Mouse (Mus musculus) CD4-positive naive resting alpha-beta T cell, adult 76 days (primary cell): ENCODE data around the gene Tcap. TPM values are rescaled to one million over a fixed set of nuclear protein-coding genes. Genes with fewer than 3 reads are reported as not detected.

ENCODE experiments used
- total RNA-seq: library from RNA; stranded (reverse); gene quantifications from one replicate; pipeline ENCODE4 v1.2.4, GENCODE M21; 2023

The Tcap gene
- not detected for total RNA-seq

GRCm38 (mm10) chr11:98383261-98384030, at the start of gene Tcap:
TSS of gene Tcap (plus strand) at chr11:98383811.

GRCm38 (mm10) chr11:98348083-98348961, 35.3 kb upstream of the Tcap start, which contains the start of gene Ppp1r1b:
TSS of gene Ppp1r1b (plus strand) at chr11:98348404.

GRCm38 (mm10) chr11:98358161-98359083, 25.2 kb upstream of the Tcap start, which contains the start of gene Stard3:
TSS of gene Stard3 (plus strand) at chr11:98358368.

GRCm38 (mm10) chr11:98385638-98386585, 2.3 kb downstream of the Tcap start, which contains the start of gene Pnmt:
TSS of gene Pnmt (plus strand) at chr11:98386450.

DNA sequence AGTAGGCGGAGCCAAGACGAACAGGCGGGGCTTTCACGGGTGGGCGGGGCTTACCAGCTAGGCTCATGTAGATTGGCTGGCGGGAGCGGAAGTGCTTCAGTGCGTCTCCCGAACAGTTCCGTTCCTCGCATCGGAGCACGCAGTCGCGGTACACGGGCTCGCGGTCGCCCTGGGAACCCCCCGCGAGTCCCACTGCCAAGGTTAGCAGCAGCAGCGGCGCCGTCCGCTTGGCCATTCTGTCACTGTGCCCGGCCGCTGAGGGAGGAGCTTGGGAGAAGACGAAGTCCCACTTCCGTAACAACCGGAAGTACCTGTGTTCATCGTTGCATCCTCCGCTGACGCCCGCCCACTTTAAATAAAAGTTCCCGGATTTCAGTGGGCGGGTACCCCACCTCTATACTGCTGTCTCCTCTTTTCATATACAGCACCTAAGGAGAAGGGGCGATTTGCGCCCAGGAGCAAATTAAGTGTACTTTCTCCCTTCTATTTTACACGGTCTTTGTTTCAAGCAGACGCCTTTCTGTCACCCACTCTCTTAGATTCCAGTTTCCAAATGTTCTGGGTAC, 16.6 kb downstream of the Tcap start, which contains the start of gene Pgap3:
Pgap3 (minus strand) TSS at position 330 of the 566 bp plus-strand sequence.

GRCm38 (mm10) chr11:98412273-98412796, 28.7 kb downstream of the Tcap start, which contains the start of gene Erbb2:
TSS of gene Erbb2 (plus strand) at chr11:98412470.

Other genes with a start within 250 kb of the Tcap start
- 45.3 TPM for gene Fbxl20, start 233.4 kb upstream of the Tcap start, total RNA-seq
- gene Med1, start 190.5 kb upstream of the Tcap start, total RNA-seq: 70.4 TPM
- 103 TPM for gene Cdk12, start 180.8 kb upstream of the Tcap start, total RNA-seq
- gene Neurod2, start 54.2 kb upstream of the Tcap start, total RNA-seq: not detected
- gene Ppp1r1b, start 35.4 kb upstream of the Tcap start, total RNA-seq: not detected
- 32.2 TPM for gene Stard3, start 25.4 kb upstream of the Tcap start, total RNA-seq
- gene Pnmt, start 2.6 kb downstream of the Tcap start, total RNA-seq: not detected
- 9.3 TPM for gene Pgap3, start 16.7 kb downstream of the Tcap start, total RNA-seq
- 0.15 TPM for gene Erbb2, start 28.7 kb downstream of the Tcap start, total RNA-seq
- 44.5 TPM for gene Mien1, start 55.2 kb downstream of the Tcap start, total RNA-seq
- 2.7 TPM for gene Grb7, start 62.6 kb downstream of the Tcap start, total RNA-seq
- 154 TPM for gene Ikzf3, start 162.2 kb downstream of the Tcap start, total RNA-seq
- gene Zpbp2, start 167.3 kb downstream of the Tcap start, total RNA-seq: 3.7 TPM
- gene Ormdl3, start 203.6 kb downstream of the Tcap start, total RNA-seq: 19.4 TPM
- not detected for gene Lrrc3c, start 214.5 kb downstream of the Tcap start, total RNA-seq
- 21.9 TPM for gene Gm12355, start 241.8 kb downstream of the Tcap start, total RNA-seq
- 0.64 TPM for gene Gsdma3, start 242.5 kb downstream of the Tcap start, total RNA-seq